Mouse (Mus musculus) layer of hippocampus, postnatal 36 days (tissue): Measurements from ENCODE around the gene Dst. TPM values are rescaled to one million over a fixed set of nuclear protein-coding genes. Genes with fewer than 3 reads are reported as not detected.

Source experiments
- DNase-seq, 2 experiments: peaks; one replicate each; pipeline ENCODE4 v3.0.0; 2022
- total RNA-seq, 2 experiments: library from RNA; stranded (reverse); gene quantifications; 2 replicates each; pipeline ENCODE4 v1.2.3; 2021

The Dst gene
- total RNA-seq, 2 experiments from 2014 or later = 200 to 227 TPM

DNA sequence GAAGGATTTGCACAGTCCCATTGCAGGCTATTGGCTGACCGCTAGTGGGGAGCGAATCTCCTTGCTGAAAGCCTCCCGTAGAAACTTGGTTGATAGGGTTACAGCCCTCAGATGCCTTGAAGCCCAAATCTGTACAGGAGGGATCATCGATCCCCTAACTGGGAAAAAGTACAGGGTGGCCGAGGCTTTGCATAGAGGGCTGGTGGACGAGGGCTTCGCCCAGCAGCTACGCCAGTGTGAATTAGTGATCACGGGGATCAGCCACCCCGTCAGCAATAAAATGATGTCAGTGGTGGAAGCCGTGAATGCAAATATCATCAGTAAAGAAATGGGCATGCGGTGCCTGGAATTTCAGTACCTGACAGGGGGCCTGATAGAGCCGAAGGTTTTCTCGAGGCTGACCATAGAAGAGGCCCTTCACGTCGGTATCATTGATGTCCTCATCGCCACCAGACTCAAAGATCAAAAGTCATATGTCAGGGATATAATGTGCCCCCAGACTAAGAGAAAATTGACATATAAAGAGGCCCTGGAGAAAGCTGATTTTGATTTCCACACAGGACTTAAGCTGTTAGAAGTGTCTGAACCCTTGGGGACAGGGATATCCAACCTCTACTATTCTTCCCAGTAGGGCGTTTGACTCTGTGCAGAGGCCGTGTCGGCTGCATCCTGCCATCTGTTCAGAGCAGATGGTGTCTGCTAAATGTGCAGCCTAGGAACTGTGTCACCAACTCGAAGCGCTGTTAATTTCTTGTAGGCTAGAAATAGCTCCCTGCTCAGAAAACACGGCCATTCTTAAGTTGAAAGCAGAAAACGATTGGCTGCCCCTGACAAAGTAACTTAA, 274.6 kb downstream of the Dst start:
- DNase-seq = peak; percentile 23 to 35

DNA sequence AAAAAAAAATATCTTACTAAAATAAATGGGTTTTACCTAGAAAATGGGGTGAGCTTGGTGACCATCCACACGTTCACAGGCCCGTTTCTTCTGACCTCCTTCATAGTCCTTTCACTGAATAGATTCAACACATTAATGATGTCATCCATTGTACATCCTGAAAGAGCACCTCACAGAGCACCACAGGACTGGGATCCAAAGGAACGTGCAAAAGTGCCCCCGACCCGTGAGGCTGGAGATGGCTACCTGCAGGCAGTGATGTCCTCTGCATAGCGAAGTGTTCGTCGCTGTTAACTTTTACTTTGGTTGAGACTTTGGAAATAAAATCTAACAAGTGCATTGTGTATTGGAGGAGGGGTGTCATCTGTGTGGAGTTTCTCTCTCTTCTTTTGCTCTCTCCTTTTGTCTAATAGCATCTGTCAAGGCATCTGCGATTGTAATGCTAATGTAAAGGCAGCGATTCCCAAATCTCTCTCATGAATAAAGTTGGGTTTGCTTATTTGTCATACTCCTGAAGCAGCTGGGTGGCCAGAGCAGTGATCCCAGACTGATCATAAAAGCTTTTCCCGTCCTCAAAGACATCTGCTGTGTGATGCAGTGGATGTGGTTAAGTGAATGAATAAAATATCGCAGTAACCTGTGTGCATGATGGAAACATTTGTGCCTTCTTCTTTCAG, 275.4 kb downstream of the Dst start:
- no peak for DNase-seq

DNA sequence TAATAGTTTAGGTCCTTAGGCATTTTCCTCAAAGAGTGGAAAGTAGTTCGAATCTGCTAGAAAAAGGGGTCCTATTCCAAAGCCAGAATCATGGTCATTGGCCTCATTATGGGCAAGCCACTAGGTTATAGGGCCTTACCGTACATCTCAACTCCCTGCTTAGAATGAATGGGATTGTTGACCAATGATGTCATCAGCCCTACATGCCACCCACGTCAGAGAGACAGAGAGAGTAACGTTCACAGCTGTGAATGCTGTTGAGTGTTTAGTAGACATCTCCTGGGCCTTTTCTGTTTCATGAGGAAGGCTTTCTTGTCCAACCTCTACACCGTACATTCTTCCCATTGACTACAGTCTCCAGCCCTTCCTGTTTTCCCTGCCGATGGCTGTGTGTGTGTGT, 276.2 kb downstream of the Dst start:
- no peak for DNase-seq

DNA sequence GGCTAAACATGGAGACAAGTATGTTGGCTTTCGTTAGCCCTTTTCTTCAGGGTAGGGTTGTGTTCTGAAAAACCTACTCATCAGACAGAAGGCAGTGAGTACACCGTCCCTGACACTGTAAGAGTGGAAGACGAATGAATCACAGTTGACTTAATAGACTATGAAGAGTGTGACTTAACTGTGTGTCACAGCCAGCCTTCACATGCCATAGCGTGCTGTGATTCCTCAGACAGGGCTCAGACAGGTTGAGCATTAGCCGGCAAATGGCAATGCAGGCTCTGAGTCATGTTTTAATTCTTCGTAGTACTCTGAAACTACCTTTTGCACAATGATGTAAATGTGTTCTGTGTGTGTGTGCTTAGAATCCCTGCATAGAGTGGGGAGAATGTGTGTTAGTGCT, 278.0 kb downstream of the Dst start:
- DNase-seq = no peak

DNA sequence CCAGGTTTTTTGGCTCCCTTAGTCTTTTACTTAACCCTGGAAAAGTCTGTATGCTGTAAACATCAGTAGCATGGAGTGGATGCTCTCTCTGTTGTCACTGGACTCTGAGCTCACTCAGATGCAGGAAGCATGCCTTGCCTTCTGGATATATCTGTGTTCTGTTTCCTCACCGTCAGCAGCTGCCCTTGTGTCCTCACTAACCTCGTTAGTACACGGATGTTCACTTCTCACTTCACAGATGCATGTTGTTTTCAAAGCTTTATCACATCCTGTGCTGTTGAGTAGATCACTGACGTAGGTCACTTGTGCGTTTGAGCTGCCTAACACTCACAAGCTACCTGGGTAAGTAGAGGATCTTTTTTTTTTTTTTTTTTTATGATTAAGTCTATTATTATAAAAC, 279.5 kb downstream of the Dst start:
- no peak for DNase-seq

DNA sequence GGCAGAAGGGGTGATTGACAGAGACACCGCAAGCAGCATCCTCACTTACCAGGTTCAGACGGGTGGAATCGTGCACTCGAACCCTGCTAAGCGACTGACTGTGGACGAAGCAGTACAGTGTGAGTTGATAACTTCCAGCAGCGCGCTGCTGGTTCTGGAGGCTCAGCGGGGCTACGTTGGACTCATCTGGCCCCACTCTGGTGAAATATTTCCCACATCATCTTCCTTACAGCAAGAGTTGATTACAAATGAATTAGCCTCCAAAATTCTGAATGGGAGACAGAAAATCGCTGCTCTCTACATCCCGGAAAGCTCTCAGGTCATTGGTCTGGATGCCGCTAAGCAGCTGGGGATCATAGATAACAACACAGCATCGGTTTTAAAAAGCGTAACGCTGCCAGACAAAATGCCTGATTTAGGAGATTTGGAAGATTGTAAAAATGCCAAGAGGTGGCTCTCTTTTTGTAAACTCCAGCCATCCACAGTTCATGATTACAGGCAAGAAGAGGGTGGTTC, 280.8 kb downstream of the Dst start:
- no peak for DNase-seq

DNA sequence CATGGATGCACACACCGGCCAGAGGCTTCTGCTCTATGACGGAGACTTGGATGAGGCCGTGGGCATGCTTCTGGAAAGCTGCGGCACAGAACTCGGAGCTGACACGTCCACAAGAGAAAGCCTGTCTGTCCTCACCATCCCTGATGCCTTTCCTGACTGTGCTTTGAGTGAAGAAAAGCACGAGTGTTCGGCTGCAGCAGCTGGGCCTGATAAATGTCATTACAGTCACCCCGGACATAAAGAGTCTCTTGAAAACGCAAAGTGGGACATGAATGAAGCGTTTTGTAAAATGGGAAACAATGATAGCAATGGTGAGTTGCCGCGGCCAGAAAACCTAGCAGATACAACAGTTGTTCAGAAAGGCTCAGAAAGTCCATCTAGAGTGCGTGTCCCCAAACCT, 281.3 kb downstream of the Dst start:
- DNase-seq = peak; percentile 36 to 57

DNA sequence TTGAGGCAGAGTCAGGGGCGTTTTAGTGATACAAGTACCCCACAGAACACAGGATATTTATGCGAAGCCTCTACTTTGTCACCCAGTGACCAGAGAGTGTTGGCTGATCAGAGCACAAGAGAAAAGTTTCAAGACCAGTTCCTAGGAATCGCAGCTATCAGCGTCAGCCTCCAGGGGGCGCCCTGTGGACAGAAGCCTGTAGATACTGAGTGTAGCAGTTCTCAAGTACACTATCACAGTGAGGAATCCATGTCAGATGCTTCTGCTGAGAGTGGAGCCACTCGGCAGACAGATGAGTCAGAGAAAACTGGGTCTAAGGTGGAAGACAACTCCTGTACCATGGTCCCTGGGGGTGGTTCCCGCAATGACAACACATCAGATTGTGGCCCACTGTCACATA, 281.9 kb downstream of the Dst start:
- DNase-seq = peak; percentile 37 to 57

DNA sequence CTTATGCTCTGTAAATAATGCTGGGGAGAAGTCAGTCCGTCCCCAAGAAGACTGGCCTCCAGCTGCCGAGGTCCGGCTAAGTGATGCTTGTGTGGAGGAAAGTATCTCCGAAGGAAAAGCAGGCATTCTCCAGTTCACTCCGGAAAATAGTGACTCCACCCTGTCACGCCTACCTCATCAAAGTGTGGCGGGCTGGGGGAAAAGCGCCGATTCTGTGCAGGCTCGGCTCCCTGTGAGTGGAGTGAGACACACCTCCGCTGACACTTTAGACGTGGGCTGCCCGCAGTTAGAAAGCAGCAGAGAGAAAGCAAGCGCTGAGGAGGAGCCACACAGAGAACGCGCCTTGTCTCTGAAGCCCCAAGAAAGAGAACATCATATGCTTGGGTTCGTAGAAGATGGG, 284.1 kb downstream of the Dst start:
- no peak for DNase-seq

DNA sequence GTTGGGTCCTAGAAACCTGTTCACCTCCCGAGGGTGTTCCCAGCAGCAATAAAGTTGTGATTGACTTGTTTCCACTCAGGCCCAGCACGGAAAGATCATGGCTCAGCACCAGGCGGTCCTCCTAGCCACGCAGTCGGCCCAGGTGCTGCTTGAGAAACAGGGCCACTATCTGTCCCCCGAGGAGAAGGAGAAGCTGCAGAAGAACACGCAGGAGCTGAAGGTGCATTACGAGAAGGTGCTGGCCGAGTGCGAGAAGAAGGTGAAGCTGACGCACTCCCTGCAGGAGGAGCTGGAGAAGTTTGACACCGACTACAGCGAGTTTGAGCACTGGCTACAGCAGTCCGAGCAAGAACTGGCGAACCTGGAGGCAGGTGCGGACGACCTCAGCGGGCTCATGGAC, 292.8 kb downstream of the Dst start:
- no peak for DNase-seq

DNA sequence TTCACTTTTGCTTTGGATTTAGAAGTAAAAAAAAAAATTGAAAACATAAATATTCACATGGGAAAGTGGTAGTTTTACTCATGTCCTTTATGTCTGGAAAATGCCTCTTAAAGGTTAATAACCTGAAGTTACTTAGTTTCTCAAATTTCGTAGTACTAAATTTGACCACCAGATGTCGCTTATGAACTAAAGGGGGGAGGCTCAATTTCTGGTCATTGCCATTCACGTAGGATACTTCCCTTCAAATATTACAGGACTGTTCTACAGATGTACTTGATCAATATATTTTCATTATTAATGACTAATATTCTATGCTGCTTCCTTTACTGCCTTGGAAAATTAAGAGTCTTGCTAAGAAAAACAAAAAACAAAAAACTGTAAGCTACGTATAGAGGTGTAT, 293.5 kb downstream of the Dst start:
- no peak for DNase-seq

DNA sequence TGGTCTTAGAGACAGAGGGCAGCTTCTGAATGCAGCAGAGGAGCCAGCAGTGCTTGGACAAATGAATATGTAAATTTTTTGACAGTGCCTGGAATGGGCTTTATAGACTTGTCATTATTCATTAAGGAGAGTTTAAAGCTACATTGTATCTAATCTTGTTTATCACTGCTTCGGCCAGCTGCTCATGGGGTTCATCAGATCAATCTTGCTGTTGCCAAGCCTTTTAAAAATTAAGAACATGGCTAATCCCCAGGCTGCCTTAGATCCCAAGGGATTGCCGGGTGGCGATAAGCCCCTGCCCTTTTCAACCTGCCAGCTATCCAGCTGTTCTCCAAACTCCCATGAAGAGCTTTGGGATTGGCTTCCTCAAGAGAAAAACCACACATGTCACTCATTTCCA, 303.7 kb downstream of the Dst start:
- DNase-seq = no peak

DNA sequence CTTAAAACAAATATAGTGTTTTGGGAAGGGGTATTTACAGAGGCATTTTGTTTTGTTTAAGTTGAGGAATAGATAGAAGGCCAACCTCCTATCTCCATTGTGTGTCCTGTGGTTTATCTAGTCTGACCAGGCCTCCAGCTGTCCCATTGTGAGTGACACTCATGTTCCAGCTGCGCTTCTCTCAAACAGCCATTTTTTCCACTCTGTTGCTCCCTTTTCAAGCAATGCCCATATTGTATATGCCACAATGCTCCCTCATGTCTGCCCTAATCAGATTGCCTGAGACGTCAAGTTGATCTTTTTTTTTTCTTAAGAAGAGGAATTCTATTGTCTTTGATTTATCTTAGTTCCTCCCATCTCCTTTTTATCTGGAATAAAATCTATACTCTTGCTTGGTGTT, 308.4 kb downstream of the Dst start:
- no peak for DNase-seq

DNA sequence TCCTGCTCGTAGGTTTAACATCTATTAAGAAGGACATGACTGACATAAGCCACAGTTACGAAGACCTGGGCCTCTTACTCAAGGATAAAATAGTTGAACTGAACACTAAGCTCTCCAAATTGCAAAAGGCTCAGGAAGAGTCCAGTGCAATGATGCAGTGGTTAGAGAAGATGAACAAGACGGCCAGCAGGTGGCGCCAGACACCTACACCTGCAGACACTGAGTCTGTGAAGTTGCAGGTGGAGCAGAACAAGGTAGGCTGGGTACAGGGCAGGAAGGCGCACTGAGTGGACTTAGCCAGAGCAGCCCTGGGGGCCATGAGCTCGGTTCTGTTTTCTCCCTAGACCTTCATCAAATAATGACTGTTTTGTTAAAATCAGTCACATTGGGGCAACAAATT, 310.3 kb downstream of the Dst start:
- DNase-seq = peak; percentile 48 to 59

DNA sequence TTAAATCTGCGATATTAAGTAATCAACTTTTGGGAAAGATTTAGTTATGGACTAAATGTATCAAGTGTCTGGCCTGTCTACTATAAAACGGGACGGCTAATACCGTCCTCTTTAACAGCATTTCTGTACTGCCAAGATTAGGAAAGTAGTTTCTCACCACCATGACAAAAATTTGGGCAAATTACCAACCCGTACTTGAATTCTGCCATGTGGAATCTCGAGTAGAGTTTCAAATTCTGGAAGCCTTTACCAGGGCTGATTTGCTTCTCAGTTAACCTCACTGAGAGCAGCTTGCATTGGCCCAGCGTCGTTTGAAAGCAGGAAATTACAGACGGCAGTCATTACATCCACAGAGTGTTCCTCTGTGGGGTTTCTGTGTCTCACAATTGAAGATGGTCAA, 310.8 kb downstream of the Dst start:
- no peak for DNase-seq

DNA sequence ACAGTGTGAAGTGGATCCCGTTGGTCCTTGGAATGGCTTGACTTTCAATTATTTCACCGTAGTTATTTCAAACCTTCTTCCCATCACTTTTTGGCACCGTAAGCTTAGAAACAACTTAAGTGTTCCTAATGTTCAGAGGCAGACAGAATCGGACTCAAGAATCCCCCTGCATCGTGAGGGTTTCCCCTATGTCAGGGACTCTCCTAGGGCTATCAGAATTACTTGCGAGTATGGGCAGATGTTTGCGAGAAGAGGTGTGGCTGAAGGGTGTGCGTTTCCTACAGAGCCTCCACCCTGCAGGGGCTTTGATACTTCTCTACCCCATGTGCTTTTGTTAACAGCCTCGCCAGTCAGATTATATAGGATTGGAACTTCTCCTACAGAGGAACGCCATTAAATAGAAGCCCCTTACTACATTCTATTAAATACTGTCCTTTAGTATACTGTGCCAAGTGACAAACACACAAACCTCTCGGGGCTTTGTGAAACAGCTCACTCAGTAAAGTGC, 312.1 kb downstream of the Dst start:
- no peak for DNase-seq

DNA sequence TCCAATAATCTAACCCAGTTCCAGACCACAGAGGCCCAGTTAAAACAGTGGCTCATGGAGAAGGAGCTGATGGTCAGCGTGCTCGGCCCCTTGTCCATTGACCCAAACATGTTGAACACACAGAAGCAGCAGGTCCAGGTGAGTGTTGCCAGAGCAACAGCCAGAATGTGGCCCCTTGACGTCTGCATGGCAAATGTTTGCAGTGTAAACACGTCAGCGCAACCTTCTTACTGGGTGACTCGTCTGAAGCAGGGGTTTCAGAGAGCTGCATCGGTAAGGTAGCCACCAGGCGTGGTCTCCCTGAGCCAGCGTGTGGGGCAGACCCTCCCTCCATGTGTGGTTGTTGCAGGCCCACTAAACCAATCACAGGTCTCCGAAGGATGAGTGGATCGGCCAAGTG, 315.8 kb downstream of the Dst start:
- no peak for DNase-seq

DNA sequence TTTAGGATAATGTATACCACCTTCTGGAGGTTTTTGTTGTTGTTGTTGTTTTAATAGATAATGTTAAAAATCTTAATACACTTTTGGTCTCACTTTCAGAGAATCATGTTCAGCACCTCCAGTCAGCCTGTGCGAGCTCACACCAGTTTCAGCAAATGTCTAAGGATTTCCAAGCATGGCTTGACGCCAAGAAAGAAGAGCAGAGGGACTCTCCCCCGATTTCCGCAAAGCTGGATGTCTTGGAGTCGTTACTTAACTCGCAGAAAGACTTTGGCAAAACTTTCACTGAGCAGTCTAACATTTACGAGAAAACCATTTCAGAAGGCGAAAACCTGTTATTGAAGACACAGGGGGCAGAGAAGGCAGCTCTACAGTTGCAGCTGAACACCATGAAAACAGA, 319.7 kb downstream of the Dst start:
- DNase-seq = no peak

DNA sequence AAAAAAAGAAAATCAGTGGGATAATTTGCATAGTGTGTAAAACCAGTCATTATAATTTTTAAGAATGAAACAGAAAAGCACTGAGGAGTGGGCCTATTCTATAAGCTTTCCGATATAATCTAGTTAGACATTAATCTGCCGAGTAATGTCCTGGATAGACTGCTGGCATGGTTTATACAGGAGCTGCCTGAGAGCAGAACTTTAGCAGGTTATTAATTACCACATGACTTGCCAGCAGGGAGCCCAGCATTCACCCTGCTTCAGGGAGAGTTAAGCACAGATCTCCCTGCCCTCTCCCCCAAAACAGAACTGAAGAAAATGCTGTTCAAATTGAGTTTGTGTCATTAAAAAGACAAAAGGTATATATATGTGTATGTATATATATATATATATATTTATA, 323.0 kb downstream of the Dst start:
- no peak for DNase-seq

DNA sequence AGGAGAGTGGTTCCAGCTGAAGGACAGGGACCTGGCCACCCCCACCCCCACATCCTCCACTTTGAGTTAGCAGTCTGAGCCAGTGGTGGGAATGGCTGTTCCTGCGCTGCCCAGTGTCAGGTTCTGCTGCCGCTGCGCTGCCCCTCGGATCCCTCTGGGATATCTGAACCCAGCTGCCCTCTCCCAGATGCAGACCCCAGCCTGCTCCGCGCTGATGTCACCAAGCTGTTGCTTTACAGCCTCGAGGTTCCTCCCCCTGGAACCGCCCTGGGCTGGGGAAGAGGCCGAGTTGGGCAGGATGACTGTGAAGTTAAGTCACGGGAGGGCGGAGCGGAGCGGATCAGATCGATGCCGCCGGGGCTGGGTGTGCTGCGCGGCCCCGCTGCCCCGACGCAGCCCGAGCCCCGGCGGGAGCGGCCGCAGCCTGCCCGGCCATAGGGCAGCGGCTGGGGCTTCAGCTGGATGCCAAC, 328.3 kb downstream of the Dst start:
- DNase-seq = peak in 1 of 2 experiments; percentile 27

DNA sequence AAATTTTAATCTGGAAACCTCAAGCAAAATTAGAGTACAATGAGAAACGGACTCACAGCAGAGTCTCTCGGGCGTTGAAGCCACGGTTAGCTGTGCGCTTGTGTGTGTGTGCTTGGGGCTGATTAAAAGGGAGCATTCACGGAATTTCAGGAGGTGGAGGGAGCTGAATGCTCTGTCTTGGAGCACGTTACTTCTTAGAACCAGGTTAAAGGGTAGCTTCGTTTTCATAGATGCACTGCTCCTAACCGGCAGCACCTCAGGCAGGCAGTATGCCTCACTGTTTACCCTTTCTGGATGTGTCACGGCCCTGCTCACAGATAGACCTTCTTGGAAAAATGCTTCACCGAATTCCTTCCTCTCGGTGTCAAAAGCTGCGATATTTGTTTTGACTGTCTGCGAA, 329.2 kb downstream of the Dst start:
- DNase-seq = no peak

DNA sequence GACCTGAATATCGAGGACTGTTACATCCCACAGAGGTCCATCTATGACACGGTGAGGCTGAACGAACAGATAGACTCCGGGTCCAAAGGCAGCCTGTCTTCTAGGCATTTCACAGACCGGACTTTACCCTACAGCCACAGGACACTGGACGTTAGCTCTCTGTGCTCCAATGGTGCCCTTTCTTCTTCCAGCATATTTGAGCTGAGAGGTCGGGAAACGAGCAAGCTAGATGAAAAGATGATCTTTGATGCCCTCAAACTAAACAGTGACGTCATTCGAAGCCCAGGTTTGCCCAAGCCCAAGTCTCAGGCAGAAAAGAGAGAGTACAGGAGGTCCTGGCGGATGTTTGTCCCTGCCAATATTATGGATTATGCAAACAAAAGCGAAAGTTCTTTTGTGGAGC, 329.7 kb downstream of the Dst start:
- no peak for DNase-seq

DNA sequence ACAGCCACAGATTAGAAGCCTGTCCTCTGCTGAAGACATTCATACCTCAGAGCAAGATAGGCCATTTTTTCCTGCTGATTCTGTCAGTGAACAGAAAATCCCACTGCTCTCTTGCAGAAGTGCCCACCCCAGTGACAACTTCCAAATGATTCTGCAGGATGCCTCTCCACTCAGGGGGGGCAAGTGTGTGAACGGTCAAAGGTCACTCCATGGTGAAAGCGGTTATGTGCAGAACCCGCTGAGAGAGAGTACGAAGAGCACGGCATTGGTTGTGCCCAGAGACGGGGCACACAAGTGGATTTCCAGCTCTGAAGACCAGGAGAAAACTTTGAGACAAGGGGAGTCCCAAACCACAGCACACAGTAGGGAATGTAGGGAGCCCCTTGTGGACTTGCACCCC, 330.2 kb downstream of the Dst start:
- no peak for DNase-seq

DNA sequence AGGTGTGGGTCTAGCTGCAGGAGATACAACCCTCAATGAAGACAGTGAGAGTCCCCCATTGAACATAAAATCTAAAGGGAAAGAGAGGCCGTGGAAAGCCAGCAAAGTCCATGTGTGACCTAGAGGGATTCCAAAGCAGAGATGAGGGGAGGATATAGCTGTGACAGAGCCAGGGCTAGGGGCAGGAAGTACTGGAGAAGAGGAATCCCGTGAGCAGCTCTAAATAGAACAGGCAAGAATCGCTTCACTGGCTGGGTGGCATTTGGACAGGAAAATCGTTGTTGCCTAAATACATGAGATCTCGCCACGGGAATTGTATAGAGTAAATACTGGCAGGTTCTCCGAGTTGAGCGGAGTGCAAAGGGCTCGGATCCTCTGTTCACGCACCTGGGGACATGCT, 336.7 kb downstream of the Dst start:
- no peak for DNase-seq
